Mouse (Mus musculus) liver, adult 2 months (tissue): ENCODE results near the gene Nmi. TPM values are rescaled to one million over a fixed set of nuclear protein-coding genes. Genes with fewer than 3 reads are reported as not detected.

Experiments
- DNase-seq: peaks from one replicate; pipeline ENCODE4 v3.0.0-alpha.2; 2011; ENCODE audit warnings: low read depth, low spot score; ENCODE audit errors: extremely low read depth
- H3K27ac ChIP-seq: fragments of 200-500 bp; replicated peaks from 2 replicates; pipeline ENCODE4 v1.5.1; 2012; ENCODE audit warnings: low read depth, mild to moderate bottlenecking, control low read depth, inconsistent platforms, low read length; ENCODE audit not compliant: insufficient read depth
- H3K27me3 ChIP-seq: fragments of 200-500 bp; 2 replicates; pipeline ENCODE4 v1.6.1; 2012; ENCODE audit warnings: mild to moderate bottlenecking, moderate library complexity, low read length, inconsistent platforms; ENCODE audit not compliant: control insufficient read depth, insufficient read depth
- H3K36me3 ChIP-seq: fragments of 200-500 bp; 2 replicates; pipeline ENCODE4 v1.6.1; 2012; ENCODE audit warnings: low read length, inconsistent platforms; ENCODE audit not compliant: control insufficient read depth, insufficient read depth
- H3K4me1 ChIP-seq: fragments of 200-500 bp; 2 replicates; pipeline ENCODE4 v1.6.1; 2011; ENCODE audit warnings: low read length; ENCODE audit not compliant: control insufficient read depth, insufficient read depth
- H3K4me3 ChIP-seq: fragments of 200-500 bp; 2 replicates; pipeline ENCODE4 v1.5.1; 2011; ENCODE audit warnings: low read depth, mild to moderate bottlenecking, control low read depth, low read length, moderate library complexity; ENCODE audit not compliant: insufficient read depth
- H3K79me2 ChIP-seq: fragments of 200-500 bp; 2 replicates; pipeline ENCODE4 v1.6.1; 2012; ENCODE audit warnings: inconsistent platforms, mild to moderate bottlenecking, low read length, moderate library complexity; ENCODE audit not compliant: control insufficient read depth, insufficient read depth
- H3K9ac ChIP-seq: fragments of 200-500 bp; 2 replicates; pipeline ENCODE4 v1.6.1; 2012; ENCODE audit warnings: low read depth, mild to moderate bottlenecking, control low read depth, inconsistent platforms, low read length
- CTCF ChIP-seq: fragments of 200-500 bp; IDR thresholded peaks from 2 replicates; pipeline ENCODE4 v1.5.1; 2011; ENCODE audit warnings: low read depth, low read length, control low read depth
- POLR2A ChIP-seq: fragments of 200-500 bp; IDR thresholded peaks from 2 replicates; pipeline ENCODE4 v1.6.1; 2011; ENCODE audit warnings: low read length, control low read depth; ENCODE audit not compliant: insufficient read depth; ENCODE audit errors: extremely low read depth
- WGBS: fragments of 180-500 bp; shearing (Covaris S2); methylation state at CpG from one replicate; pipeline ENCODE4 v1.1.7; 2018; 5-methylcytosine and 5-hydroxymethylcytosine counted together
- polyA plus RNA-seq: library from polyadenylated mRNA; depleted of rRNA; stranded (reverse); fragments of >200 nt; gene quantifications from 2 replicates; pipeline ENCODE4 v1.2.3, GENCODE M21; 2012
- total RNA-seq: library from RNA; depleted of rRNA; stranded (reverse); fragments of >200 nt; gene quantifications from 2 replicates; pipeline ENCODE4 v1.2.3, GENCODE M21; 2014

The Nmi gene
- total and polyA plus RNA-seq, 2 experiments: 5.9 to 54.2 TPM

- DNase-seq: no peak
- H3K4me1 ChIP-seq: no peaks in the 10 kb centered on the region
- no peaks in the 10 kb centered on the region for H3K79me2 ChIP-seq
- no peaks in the 10 kb centered on the region for H3K36me3 ChIP-seq
- WGBS: 80% methylated on average over 10 of the region's 10 CpGs
- H3K4me3 ChIP-seq: no peak overlapping the region
- H3K27me3 ChIP-seq: no peaks in the 10 kb centered on the region
- no peak overlapping the region for H3K9ac ChIP-seq
- no peak overlapping the region for H3K27ac ChIP-seq
- no peak for TF ChIP-seq POLR2A
- TF ChIP-seq CTCF: no peak
Observed at GRCm38 (mm10) chr2:51985241-51985640, 11.9 kb upstream of the Nmi start.

DNA sequence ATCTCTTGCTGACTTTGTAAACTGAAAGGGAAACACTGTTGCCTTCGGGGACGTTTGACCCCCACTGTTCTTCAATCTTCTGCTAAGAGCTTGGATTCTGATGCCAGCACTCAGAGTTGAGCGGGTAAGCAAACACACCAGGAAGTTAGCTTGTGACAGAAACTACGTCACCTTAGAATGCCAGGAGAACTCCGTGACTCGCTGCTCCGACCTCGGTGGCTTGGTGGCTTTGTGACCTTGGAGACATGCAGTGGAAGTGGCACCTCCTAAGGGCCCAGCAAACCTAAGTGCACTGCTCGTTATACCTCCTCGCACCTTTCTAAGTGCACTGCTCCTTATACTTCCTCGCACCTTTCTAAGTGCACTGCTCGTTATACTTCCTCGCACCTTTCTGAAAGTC lies 9.0 kb upstream of the Nmi start:
- DNase-seq: no peak
- WGBS: 50% methylated on average over 13 of the region's 13 CpGs
- Histone ChIP-seq H3K27me3 (no peaks in the 10 kb centered on the region), H3K4me3 (no peak overlapping the region), H3K36me3 (no peaks in the 10 kb centered on the region), H3K4me1 (no peaks in the 10 kb centered on the region), H3K9ac (no peak overlapping the region), H3K27ac (no peak overlapping the region), H3K79me2 (no peaks in the 10 kb centered on the region)
- TF ChIP-seq POLR2A: no peak
- no peak for TF ChIP-seq CTCF

GRCm38 (mm10) chr2:51981630-51982029 lies 8.3 kb upstream of the Nmi start:
- Histone ChIP-seq H3K79me2 (no peaks in the 10 kb centered on the region), H3K4me1 (no peaks in the 10 kb centered on the region), H3K27me3 (no peaks in the 10 kb centered on the region), H3K36me3 (no peaks in the 10 kb centered on the region), H3K27ac (peak overlapping the region; percentile 47), H3K9ac (peak overlapping the region; percentile 57), H3K4me3 (0 out of 2 replicates have a peak overlapping the region, but pooled peaks have one; percentile 17)
- WGBS: 58% methylated on average over 11 of the region's 11 CpGs
- no peak for TF ChIP-seq CTCF
- DNase-seq: peak; percentile 9

- H3K36me3 ChIP-seq: no peaks in the 10 kb centered on the region
- H3K27me3 ChIP-seq: no peaks in the 10 kb centered on the region
- no peak for TF ChIP-seq CTCF
- no peak for TF ChIP-seq POLR2A
- peak overlapping the region; percentile 87 for H3K27ac ChIP-seq
- 4% methylated on average over 40 of the region's 40 CpGs for WGBS
- H3K79me2 ChIP-seq: no peaks in the 10 kb centered on the region; the same call in 1 of the 2 replicates
- peak overlapping the region; percentile 95 for H3K4me3 ChIP-seq
- H3K9ac ChIP-seq: peak overlapping the region; percentile 94
- DNase-seq: peak; percentile 83
- H3K4me1 ChIP-seq: peaks cover 4% of the 10 kb centered on the region; the same call in 1 of the 2 replicates
Observed at GRCm38 (mm10) chr2:51972641-51973409, 469 bp downstream of the Nmi start.

DNA sequence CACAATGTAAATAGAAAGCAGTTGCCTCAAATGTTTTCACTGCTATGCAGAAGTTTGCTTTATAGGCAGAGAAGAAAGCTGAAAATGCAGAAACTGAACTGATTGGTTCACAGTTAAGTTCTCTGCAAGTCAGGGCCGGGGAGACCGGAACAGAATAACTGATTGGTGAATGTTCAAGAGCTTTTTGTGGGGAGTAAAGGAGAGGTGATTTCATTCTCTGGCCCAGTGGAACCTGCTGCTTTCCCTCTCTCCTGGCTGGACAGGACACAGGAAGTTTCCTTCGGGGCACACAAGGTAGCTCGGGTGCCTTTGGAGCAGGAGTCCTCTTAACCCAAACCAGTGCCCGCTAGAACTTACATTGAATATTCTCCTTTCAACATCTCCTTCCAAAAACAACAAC lies 1.2 kb downstream of the Nmi start:
- H3K4me3 ChIP-seq: peak overlapping the region; percentile 52
- 3% methylated on average over 5 of the region's 5 CpGs for WGBS
- no peaks in the 10 kb centered on the region for H3K36me3 ChIP-seq
- TF ChIP-seq CTCF (no peak), POLR2A (no peak)
- H3K4me1 ChIP-seq: peaks cover 4% of the 10 kb centered on the region; the same call in 1 of the 2 replicates
- H3K79me2 ChIP-seq: no peaks in the 10 kb centered on the region; the same call in 1 of the 2 replicates
- DNase-seq: peak; percentile 66
- H3K27ac ChIP-seq: peak overlapping the region; percentile 87
- no peaks in the 10 kb centered on the region for H3K27me3 ChIP-seq
- peak overlapping the region; percentile 51 for H3K9ac ChIP-seq

DNA sequence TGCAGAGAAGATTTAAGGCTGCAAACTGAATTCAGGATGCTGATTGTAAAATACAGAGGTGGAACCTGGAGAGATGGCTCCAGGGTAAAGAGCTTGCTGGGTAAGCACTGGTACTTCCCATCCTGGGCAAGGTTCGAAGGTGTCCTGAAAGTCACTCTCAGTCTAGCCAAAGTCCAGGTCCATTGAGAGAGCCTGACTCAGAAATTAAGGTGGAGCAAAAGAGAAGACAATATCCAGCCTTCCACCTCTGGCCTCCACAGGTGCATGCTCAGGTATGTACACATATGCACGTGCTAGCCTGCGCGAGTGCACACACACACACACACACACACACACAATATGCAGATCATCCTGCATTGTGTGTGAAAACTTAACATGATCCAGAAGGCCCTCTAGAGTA lies 2.4 kb downstream of the Nmi start:
- H3K9ac ChIP-seq: no peak overlapping the region
- peaks cover 4% of the 10 kb centered on the region; the same call in 1 of the 2 replicates for H3K4me1 ChIP-seq
- TF ChIP-seq POLR2A (no peak), CTCF (no peak)
- H3K27me3 ChIP-seq: no peaks in the 10 kb centered on the region
- peak; percentile 48 for DNase-seq
- no peak overlapping the region for H3K4me3 ChIP-seq
- no peak overlapping the region for H3K27ac ChIP-seq
- no peaks in the 10 kb centered on the region for H3K36me3 ChIP-seq
- no peaks in the 10 kb centered on the region; the same call in 1 of the 2 replicates for H3K79me2 ChIP-seq
- WGBS: 79% methylated on average over 4 of the region's 4 CpGs
